Mouse (Mus musculus): ENCODE measurements around the gene Rhbdl1. TPM values are rescaled to one million over a fixed set of nuclear protein-coding genes. Genes with fewer than 3 reads are reported as not detected.
"Not testable (repeated sequence)": the region's sequence is repeated elsewhere in the genome, so short reads cannot be mapped to it uniquely, and the experiment has no call there.

Rhbdl1 gene
- total RNA-seq, 2 experiments from 2014 or later = 85.8 to 89.7 TPM

DNA sequence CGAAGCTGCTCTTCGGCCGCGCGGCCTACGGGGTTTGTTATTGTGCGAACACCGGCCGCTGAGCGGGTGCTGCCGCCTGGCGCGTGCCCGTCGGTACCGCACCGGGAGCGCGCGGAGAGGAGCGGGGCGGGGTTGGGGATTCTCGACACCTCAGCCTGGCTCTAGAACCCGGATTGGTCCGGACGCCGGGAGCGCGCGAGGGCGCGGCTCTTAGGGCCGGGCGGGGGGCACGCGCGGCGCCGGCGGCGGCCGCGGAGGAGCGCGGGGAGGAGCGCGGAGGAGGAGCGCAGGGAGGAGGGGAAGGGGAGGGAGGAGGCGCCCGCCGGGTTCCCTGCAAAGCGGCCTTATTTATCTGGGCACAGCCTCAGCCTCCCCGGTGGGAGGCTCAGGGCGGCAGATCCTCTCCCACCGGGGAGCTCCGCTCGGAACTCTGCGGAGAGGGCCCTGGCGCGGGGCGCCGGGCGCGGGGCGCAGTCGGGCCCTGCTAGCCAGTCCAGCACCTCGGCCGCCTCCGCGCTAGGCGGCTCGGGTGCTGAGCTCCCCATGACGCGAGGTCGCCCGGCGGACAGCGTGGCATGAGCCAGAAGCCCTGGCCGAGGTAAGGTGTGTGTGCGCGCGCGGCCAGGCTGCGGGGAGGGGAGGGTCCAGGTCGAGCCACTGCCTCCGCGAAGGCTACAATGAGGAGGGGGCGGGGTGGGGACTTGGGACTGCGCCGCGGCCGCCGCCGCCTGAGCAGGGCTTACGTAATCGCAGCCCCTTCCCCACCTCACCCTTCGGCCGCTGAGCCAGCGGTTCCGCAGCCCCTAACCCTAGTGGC lies 28.1 kb downstream of the Rhbdl1 start, which contains the start of gene Fbxl16:
Fbxl16 (plus strand) TSS at position 297 of the 817 bp plus-strand sequence.
- peak; percentile 90 to 94 for DNase-seq (ENCODE audit: low spot score in 2 of 2)
- intact Hi-C loops (cut with DNase I) = no loop called here

DNA sequence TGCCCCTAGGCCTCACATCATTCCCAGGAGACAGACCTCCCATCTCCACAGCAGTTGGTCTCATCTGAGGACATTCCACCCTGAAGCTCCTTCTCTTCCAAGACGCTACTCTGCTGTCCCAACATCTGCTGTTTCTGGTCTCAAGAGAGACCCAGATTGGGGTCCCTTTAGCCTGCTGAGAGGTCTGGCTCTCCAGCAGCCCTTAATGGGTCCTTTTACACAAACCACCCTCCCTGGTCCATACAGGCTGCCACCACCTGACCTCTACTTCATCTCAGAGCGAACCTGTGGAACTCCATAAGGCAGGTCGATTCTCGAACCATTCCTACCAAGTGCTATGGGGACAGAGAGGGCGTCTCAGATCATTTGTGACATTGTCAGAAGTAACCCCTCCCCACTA lies 29.1 kb downstream of the Rhbdl1 start:
- intact Hi-C loops (cut with DNase I) = no loop called here
- DNase-seq (ENCODE audit: low spot score in 2 of 2) = no peak

DNA sequence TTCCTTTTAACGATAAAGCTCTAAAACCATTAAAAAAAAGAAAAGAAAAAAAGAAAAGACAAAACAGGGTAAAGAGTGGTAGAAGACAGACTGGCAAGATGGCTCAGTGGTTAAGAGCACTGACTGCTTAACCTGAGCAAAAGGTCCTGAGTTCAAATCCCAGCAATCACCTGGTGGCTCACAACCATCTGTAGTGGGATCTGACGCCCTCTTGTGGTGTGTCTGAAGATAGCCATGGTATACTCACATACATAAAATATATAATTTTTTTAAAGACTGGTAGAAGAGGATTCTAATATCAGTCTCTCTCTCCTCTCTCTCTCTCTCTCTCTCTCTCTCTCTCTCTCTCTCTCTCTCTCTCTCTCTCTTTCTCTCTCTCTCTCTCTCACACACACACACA lies 29.6 kb downstream of the Rhbdl1 start:
- DNase-seq (ENCODE audit: low spot score in 2 of 2); intact Hi-C loops (cut with DNase I): not testable (repeated sequence)

DNA sequence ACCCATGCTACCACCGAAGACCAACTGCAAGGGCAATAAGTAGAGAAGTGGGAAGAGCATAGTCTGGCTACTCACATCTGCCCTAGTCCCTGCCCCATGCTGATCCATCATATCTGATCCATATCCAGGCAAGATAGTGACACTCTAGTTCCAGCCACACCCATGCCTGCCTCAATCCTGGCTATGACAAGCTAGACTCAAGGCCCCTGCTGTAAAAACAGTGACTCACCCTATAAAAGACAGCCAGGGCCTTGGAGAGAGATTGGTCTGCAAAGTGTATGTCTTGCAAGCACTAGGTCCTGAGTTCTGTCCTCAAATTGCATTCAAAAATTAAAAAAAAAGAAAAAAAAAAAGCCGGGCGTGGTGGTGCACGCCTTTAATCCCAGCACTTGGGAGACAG lies 30.6 kb downstream of the Rhbdl1 start:
- no peak for DNase-seq (ENCODE audit: low spot score in 2 of 2)
- intact Hi-C loops (cut with DNase I) = no loop called here

DNA sequence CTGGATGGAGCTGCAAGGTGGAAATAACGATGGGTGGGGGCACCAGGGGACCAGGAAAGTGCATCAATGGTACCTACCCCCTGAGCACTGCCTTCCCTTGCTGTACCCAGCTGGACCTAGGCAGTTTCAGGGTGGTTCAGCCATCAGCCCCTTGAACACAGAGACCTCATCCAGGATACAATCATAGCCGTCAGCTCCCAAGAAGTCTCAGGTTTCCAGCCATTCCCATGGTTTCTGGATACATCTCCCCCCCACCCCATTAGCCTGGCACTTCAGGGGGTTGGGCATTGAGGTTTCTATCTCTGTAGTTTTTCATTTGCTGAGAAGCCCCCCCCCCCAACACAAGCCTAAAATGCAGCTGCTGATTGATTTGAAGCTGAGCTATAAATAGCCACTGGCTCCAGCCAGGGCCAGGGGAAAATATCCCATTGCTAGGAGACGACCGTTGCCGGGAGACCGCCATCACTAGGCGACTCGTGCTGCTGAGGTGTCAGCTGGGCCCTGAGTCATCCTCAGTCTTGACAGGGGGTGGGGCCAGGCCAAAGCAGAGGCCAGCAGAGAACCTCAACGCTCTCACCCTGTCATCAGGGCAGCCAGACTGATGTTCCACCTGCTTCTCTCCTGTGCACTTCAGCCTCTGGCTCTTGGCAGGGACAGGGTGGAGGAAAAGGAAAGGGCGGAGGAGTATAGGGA lies 34.1 kb downstream of the Rhbdl1 start:
- intact Hi-C loops (cut with DNase I) = no loop called here
- peak; percentile 85 to 96 for DNase-seq (ENCODE audit: low spot score in 2 of 2)

DNA sequence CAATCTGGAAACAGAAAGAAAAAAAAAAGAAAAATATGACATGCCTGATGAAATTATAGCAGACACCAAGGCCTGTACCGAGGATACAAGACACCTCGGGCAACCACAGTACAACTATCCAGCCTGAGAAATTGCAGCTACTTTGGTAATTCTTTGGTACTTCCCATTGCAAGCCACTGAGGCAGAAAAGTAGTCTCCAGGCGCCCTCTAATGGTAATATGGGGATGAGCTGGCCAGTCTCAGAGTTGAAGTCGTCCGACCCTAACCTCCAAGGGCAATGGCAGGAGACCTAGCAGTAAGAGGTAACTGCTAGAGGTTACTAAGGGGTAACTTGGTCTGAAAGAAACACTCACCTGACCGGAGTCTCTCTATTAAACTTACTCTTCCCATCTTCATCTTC lies 36.1 kb downstream of the Rhbdl1 start:
- DNase-seq (ENCODE audit: low spot score in 2 of 2) = peak; percentile 78 to 80
- intact Hi-C loops (cut with DNase I) = loop anchor here (2.0 kb wide), 3 partner anchors 28 to 324 kb away; partner anchors contain the start of gene Narfl

DNA sequence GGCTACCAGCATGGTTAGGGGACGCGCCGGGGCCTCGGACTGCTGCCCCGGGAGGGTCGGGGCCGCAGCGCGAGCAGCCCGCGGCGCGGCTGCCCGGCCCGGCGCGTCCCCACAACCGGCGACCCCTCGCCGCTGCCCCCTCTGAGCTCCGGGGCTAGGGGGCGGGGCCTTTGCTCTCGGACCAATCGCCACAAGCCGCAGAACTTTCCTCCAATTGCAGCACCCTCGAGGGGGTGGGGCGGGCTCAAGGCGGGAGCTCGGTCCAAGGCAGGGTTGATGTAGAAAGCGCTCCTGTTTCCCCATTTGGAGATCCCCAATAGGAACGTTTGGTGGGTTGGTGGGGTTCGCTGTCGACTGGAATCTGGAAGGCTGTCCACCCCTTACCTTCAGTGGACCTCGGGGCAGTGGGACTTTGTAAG lies 40.1 kb downstream of the Rhbdl1 start, which contains the start of gene Metrn:
Metrn (minus strand) TSS at position 186 of the 419 bp plus-strand sequence.
- peak; percentile 57 to 76 for DNase-seq (ENCODE audit: low spot score in 2 of 2)
- intact Hi-C loops (cut with DNase I) = loop anchor here (10.0 kb wide), 1 partner anchor 232 kb away; no protein-coding TSS in a partner anchor

DNA sequence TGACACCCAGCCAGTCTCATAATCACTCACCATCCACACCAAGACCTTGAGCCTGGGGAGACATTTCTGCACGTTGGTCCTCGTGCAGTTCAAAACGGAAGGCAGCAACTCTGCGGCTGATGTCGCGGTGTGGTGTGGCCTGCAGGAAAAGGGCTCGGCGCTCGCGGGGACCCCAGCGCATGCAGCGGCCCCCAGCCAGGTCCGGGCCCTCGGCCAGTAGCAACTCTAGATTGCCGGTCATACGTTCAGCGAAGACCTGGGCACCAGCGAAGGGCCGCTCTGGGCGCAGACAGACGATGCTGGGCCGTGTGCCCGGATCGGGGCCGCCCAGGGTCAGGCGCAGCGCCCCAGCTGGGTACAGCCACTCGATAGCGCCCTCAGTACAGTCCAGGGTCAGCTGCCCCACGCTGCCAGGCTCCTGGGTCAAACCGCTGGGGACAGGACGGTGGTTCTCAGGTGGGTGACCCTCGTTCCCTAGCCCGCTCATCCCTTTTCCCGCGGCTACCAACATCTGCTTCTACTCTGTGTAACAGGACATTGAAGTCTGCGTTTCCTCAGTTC lies 40.8 kb downstream of the Rhbdl1 start:
- intact Hi-C loops (cut with DNase I) = loop anchor here (10.0 kb wide), 1 partner anchor 231 kb away; no protein-coding TSS in a partner anchor
- DNase-seq (ENCODE audit: low spot score in 2 of 2) = no peak

DNA sequence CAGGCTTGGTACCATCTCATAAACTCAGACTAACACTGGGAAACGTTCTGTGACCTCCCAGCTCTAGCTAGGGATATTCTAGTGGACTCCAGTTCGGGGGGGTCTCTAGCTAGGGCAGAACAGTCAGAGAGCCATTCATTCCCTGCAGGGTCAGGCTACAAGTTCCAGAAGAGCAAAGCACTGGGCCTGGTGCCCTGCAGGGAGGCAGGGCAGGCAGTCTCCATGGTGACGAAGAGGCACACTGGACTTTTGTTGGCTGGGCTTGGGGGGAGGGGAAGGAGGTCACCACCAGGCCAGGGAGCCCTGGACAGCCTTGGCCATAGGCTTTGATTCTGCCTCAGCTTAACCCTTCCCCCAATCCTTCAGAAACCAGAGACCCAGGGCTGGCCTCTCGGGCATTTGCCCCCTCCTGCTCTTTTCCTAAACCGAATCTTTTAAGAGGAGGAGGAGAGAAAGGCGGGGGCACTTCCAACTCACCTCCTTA lies 41.4 kb downstream of the Rhbdl1 start, which contains the start of gene AC134908.4:
AC134908.4 (minus strand) TSS at position 51 of the 484 bp plus-strand sequence.
- intact Hi-C loops (cut with DNase I) = loop anchor here (10.0 kb wide), 1 partner anchor 231 kb away; no protein-coding TSS in a partner anchor
- peak; percentile 53 to 78 for DNase-seq (ENCODE audit: low spot score in 2 of 2)

DNA sequence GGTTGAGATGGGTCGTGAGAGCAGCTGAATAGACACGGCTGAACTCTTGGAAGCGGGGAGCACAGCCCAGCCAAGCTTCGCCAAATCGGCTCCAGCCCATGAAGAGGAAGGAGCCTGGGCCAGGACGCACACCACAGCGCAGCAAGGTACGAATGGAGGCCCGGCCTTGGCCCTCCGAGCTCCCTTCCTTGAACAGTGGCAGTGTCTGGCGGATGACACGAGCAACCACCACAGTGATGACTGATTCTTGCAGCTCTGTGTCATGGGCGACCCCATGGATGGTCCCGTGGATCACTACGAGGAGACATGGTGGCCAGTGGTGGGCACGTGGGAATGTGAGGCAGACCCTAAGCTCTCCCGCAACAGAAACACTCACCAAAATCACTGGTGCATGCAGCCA lies 42.1 kb downstream of the Rhbdl1 start:
- no peak for DNase-seq (ENCODE audit: low spot score in 2 of 2)
- intact Hi-C loops (cut with DNase I) = loop anchor here (10.0 kb wide), 1 partner anchor 230 kb away; no protein-coding TSS in a partner anchor

DNA sequence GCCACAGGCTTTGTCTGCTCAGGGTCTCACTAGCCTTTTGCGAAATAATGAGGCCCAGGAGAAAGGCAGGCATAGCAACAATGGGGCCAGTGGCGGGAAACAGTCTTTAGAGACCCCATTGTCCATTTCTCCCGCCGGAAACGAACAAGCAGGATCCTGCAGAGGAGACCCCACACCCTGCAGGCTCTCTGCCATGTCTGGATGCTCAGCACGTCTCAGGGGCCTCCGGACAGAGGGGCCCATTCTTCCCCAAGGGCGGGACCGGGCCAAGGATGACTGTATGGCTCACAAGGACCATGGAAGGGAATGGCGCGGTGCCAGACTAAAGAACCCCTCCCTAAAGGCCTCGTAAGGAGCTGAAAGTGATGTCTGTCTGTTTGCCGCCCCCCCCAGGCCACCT lies 42.9 kb downstream of the Rhbdl1 start:
- intact Hi-C loops (cut with DNase I) = loop anchor here (10.0 kb wide), 1 partner anchor 229 kb away; no protein-coding TSS in a partner anchor
- DNase-seq (ENCODE audit: low spot score in 2 of 2) = no peak

DNA sequence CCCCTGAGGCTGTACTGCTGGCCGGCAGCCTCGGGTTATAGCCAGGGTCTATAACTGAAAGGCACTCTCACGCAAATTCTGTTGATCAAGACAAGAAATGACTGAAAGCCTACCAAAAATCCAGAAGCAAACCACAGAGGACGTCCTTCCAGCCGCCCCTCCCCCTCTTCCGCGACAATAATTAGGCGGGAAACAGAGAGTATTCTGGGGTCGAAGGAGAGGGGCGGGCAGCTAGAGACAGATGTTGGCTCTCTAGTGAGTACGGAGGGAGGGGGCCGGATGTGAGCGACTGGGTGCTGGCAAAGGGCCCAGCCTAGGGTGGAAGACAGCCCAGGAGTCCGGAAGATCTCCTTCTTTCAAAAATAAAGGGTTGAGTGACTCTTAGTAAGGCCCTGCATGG lies 44.5 kb downstream of the Rhbdl1 start, which contains the start of gene Fam173a:
Fam173a (minus strand) TSS at position 287 of the 400 bp plus-strand sequence.
- intact Hi-C loops (cut with DNase I) = loop anchor here (10.0 kb wide), 1 partner anchor 228 kb away; no protein-coding TSS in a partner anchor

DNA sequence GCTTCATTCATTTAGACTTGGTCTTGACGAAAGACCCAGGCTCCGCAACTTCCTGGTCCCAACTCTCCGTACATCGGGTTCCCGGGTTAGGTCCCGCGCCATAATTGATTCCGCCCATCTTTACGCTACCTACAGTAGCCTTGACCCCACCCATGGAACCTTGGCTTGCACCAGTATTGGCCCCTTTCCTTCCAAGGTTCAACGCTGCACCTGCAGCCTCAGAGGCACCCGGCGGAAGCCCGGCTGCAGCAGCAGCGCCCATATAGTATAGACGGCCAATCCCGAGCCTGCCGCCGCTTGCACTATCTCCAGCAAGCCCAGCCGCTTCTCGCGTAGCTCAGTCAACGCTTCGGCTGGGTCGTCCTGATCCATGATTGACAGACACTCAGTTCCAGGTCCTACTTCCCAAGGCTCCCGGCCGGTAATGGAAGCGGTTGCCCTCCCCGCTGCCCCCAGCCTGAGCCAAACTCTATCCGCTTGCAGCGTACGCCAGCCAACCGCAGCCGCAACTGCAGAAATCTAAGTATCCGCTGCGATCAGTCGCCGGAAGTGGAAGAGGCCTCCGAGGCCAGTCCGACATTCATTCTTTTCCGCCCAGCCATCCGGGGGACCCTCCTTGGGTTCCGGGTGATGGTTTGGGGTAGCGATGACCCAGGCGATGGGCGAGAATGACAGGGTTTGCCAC lies 45.1 kb downstream of the Rhbdl1 start:
- peak; percentile 80 to 86 for DNase-seq (ENCODE audit: low spot score in 2 of 2)
- intact Hi-C loops (cut with DNase I) = loop anchor here (10.0 kb wide), 1 partner anchor 227 kb away; no protein-coding TSS in a partner anchor

More for the DNA sequence above, 44.5 kb downstream of the Rhbdl1 start, which contains the start of gene Fam173a:
- peak; percentile 80 for DNase-seq (ENCODE audit: low spot score in 2 of 2)

DNA sequence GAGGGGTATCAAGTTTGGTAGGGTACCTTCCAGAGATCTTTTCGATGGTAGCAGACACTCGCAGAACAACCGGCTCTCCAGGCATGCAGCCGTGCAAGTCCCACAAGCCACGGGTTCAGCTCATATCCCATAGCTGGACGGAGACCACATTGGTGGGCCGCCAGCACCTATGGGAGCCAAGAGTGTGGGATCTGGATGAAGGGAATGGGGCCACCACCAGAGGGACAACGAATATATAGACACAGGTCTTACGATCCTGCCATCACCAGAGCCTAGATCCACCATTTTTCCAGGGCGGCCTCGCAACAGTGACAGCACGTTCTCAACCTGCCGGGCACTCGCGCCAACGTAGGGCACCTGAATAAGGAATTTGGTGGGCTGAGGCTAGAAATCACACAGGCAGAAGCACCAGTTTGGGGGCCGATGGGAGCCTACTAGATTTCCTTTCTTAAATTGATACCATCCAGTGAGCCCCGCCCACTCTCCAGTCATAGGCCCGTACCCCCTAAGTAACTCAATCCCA lies 45.7 kb downstream of the Rhbdl1 start:
- intact Hi-C loops (cut with DNase I) = loop anchor here (10.0 kb wide), 1 partner anchor 227 kb away; no protein-coding TSS in a partner anchor
- peak in 1 of 2 experiments; percentile 55 for DNase-seq (ENCODE audit: low spot score in 2 of 2)

DNA sequence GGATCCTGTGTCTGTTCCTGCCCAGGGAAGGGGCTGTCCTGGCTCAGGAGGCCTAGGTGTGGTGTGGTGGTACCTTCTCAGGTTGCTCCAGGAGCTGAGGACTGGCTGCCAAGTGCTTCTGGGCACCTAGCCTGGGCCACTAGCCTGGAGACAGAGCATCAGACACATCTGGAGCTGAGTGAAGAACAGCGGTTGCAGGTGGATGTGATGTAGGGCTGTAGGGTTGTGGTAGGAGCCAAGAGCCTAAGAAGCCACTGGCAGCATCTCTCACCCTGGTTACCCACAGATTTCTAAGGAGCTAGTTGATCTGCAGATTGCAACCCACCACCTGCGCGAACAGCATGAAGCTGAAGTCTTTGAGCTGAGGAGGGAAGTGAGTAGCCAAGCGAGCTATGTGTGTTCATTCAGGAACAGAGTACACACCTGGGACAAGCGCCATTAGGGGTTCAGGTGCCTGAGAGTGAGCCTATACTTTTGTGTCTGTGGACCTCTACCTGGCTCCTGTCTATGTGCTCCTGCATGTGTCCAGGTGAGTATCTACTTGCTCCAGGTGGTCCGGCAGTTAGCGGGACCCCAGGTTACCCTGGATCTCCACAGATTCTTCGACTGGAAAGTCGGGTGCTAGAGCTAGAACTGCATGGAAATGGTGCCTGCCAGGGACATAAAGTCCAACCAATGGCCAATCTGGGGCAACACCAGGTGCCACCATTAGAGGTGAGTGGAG lies 50.2 kb downstream of the Rhbdl1 start:
- intact Hi-C loops (cut with DNase I) = no loop called here

DNA sequence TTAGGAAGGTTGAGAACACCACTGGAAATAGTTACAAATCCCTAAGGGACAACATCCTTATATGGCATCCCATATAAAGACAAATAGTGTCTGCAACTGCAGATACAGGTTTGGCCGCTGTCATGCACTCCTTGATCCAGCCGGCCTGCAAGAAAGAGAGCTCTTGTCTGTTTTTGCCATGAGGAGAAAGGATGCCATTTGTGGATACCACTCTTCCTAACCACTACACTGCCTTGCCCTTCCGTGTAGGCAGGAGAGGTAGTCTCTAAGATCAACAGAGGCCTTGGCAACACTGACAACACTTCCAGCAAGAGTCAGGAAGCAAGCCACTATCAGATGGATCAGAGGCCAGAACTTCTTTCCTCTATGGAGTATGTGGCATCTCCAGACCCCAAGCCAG lies 50.8 kb downstream of the Rhbdl1 start, which contains the start of gene Ccdc78:
Ccdc78 (plus strand) TSS at position 301 of the 400 bp plus-strand sequence.
- DNase-seq (ENCODE audit: low spot score in 2 of 2) = no peak
- intact Hi-C loops (cut with DNase I) = no loop called here

More for the DNA sequence above, 50.2 kb downstream of the Rhbdl1 start:
- no peak for DNase-seq (ENCODE audit: low spot score in 2 of 2)

DNA sequence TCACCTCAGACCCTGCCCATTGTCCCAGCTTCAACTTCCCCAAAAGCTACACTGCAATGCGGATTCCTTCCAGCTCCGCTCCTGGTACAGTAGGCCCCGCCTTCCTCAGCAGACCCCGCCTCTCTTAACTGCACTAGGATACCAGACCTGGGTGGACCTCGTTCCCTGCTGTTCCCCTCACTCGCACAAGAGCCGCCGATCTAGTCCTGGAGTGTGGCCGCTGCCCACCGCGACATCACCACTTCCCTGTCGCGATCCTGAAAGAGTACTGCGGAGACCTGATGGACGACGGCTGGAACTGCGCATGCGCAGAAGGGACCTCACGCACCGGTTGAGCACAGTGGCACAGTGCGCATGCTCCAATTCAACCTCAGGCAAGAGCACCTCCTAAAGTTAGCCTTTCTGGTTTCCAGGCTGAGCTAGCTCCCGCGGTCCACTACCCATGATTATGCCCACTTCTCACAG lies 51.8 kb downstream of the Rhbdl1 start, which contains the start of gene Haghl:
Haghl (minus strand) TSS at position 393 of the 465 bp plus-strand sequence.
- intact Hi-C loops (cut with DNase I) = no loop called here
- peak; percentile 97 to 98 for DNase-seq (ENCODE audit: low spot score in 2 of 2)
